Mouse (Mus musculus): ENCODE results near the gene Ggt5.

DNA sequence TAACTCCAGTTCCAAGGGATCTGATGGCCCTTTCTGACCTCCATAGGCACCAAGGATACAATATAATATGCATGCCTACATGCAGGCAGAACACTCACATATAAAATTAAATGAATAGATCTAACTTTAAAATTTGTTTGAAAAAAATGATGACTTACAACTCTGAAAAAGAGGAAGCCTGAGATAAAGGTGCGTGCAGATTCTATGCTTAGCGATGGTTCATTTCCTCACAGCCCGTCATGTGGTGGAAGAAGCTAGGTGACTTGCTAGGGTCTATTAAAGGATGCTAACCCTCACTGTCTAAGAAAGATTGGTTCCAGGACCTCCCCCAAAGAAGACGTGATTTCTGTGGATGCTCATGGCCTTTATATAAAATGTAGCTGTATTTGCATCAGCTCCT lies 26.9 kb downstream of the Ggt5 start:
- TF ChIP-seq POLR2A (IDR thresholded peaks at IDR 0.05; ENCODE audit: borderline replicate concordance, control insufficient read depth, low read depth, low read length), result no peak
- TF ChIP-seq CTCF (IDR thresholded peaks at IDR 0.05; ENCODE audit: control insufficient read depth, insufficient read depth, low read length), result no peak

Data from bone marrow, adult 2 months (tissue).